Mouse (Mus musculus) midbrain, embryonic 11.5 days (tissue): ENCODE data around the gene Oard1. TPM values are rescaled to one million over a fixed set of nuclear protein-coding genes. Genes with fewer than 3 reads are reported as not detected.
A peak's percentile ranks its signal among the peaks of the same experiment; 100 is the strongest.

Source experiments
- ATAC-seq: fragments of 200-750 bp; cut with Nextera tagmentation; 2 replicates; pipeline ENCODE4 v1.8.0; 2017; ENCODE audit warnings: moderate TSS enrichment, moderate library complexity; ENCODE audit not compliant: low FRiP score
- DNase-seq: peaks from one replicate; pipeline ENCODE4 v3.0.0; 2015; ENCODE audit warnings: low spot score; ENCODE audit errors: missing footprints
- H3K27ac ChIP-seq: fragments of 300-500 bp; sonication (generic); 2 replicates; pipeline ENCODE4 v1.5.1; 2014; ENCODE audit warnings: low read depth, low read length
- H3K27me3 ChIP-seq: fragments of 300-500 bp; sonication (generic); 2 replicates; pipeline ENCODE4 v1.6.1; 2014; ENCODE audit warnings: mild to moderate bottlenecking, low read length, moderate library complexity, mixed read lengths; ENCODE audit not compliant: control insufficient read depth, insufficient read depth
- H3K36me3 ChIP-seq: fragments of 300-500 bp; sonication (generic); 2 replicates; pipeline ENCODE4 v1.6.1; 2014; ENCODE audit warnings: mild to moderate bottlenecking, low read length, moderate library complexity, mixed read lengths; ENCODE audit not compliant: control insufficient read depth, insufficient read depth
- H3K4me1 ChIP-seq: fragments of 300-500 bp; sonication (generic); 2 replicates; pipeline ENCODE4 v1.6.1; 2014; ENCODE audit warnings: low read length; ENCODE audit not compliant: control insufficient read depth, insufficient read depth
- H3K4me2 ChIP-seq: fragments of 300-500 bp; sonication (generic); 2 replicates; pipeline ENCODE4 v1.6.1; 2014; ENCODE audit warnings: mild to moderate bottlenecking, moderate library complexity
- H3K4me3 ChIP-seq: fragments of 300-500 bp; sonication (generic); 2 replicates; pipeline ENCODE4 v1.5.1; 2014; ENCODE audit warnings: low read depth, low read length
- H3K9ac ChIP-seq: fragments of 300-500 bp; sonication (generic); 2 replicates; pipeline ENCODE4 v1.6.1; 2014; ENCODE audit warnings: low read length
- H3K9me3 ChIP-seq: fragments of 300-500 bp; sonication (generic); 2 replicates; pipeline ENCODE4 v1.6.1; 2016; ENCODE audit warnings: low read length; ENCODE audit not compliant: control insufficient read depth
- WGBS: fragments of 180-500 bp; shearing (Covaris S2); extraction: QIAGEN DNeasy Blood & Tissue Kit; methylation state at CpG from one replicate; pipeline ENCODE4 v1.1.7; 2014; 5-methylcytosine and 5-hydroxymethylcytosine counted together
- polyA plus RNA-seq: library from polyadenylated mRNA; unstranded; fragments of >200 nt; fragmentation: Nextera tagmentation; extraction: Ambion mirVana; gene quantifications from 2 replicates; pipeline ENCODE4 v1.2.1, GENCODE M21; 2014

Gene Oard1
- polyA plus RNA-seq, 1 experiment from 2014 or later, result 101 TPM

DNA sequence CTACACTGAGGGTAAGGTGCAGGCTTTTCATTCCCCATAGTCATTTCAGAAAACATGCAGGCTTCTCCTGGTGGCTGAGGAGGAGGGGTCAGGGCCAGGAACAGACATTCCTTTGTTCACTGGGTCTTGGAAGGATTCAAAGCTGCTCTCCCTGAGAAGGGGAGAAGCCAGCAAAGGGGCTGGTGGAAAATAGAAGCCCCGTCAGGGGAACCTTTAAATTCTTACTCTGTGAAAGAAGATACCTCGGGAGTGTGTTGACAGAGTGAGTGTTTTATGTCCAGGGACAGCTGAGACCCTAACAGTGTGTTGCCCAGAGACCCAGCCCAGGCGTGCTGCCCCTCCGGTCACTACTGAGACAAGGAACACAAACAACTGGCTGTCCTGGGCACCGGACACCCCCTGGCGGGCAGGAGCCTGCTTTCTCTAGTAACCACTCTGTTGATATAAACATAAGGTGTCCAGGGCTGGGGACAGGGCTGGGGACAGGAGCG is 27.7 kb downstream of the Oard1 start:
- Histone ChIP-seq H3K27ac (0 out of 2 replicates have a peak overlapping the region, but pooled peaks have one; percentile 0), H3K4me3 (no peak overlapping the region), H3K9me3 (no peaks in the 10 kb centered on the region), H3K4me2 (no peak overlapping the region), H3K27me3 (no peaks in the 10 kb centered on the region), H3K4me1 (peaks cover under 1% of the 10 kb centered on the region; the same call in 1 of the 2 replicates), H3K36me3 (no peaks in the 10 kb centered on the region), H3K9ac (no peak overlapping the region)
- DNase-seq (peak; percentile 85), ATAC-seq (peak; percentile 52; the same call in 1 of the 2 replicates)
- WGBS, result 31% methylated on average over 7 of the region's 7 CpGs

DNA sequence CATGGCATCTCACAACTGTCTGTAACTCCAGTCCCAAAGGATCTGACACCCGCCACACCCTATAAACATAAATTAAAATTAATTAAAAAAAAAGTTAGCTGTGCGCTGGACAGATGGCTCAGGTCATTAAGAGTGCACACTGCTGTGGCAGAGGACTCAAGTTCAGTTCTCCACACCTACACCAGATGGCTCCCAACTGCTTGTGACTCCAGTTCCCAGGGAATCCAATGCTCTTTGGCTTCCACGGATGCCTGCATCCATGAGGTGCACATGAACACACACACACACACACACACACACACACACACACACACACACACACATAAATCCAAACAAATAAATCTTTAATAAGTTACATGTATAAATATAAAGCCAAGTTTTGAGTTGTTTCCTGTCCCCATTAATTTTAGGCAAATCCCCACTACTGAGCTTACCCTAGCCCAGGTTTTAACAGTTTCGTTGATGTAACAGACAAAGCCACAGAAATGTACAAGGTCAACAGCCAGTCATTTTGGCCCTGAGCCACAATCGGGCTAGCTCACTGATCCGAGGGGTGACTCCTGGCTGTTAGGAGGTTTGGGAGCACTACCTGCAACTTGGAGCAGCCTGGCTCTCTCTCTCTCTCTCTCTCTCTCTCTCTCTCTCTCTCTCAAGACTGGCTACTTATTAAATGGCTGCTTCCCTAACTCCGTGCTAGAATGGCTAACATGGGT is 33.1 kb downstream of the Oard1 start:
- no peaks in the 10 kb centered on the region for H3K27me3 ChIP-seq
- H3K4me2 ChIP-seq, result no peak overlapping the region
- H3K9me3 ChIP-seq, result no peaks in the 10 kb centered on the region
- H3K27ac ChIP-seq, result no peak overlapping the region
- no peak overlapping the region for H3K4me3 ChIP-seq
- DNase-seq (no peak), ATAC-seq (no peak)
- no peaks in the 10 kb centered on the region for H3K4me1 ChIP-seq
- 83% methylated on average over 7 of the region's 7 CpGs for WGBS
- H3K9ac ChIP-seq, result no peak overlapping the region
- H3K36me3 ChIP-seq, result no peaks in the 10 kb centered on the region

DNA sequence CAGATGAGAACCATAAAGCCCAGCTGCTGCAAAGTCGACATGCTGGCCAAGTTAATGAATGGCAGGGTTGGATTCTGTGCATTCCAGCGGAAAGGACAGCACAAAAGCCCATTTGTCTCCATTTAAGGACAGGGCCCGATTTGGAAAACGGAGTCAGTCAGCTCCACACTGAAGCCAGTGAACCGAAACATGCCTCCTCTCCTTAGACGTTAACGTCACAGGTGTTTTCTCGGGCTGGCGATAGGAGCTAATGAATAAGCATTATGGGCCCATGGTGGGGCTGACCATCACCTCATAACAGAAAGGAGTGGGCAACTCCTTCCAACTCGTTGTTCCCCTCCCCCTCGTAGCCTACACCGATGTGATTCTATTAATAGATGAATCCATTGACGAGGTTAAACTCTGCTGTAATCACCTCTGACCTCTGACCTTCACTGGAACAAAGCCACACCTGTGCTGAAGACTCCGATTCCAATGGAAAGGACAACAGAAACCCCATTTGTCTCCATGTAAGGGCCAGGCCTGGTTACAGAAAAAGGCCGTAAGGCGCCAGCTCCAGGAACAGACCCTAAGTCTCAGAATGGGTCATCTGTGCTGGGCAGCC is 33.8 kb downstream of the Oard1 start:
- H3K4me3 ChIP-seq, result no peak overlapping the region
- DNase-seq (no peak), ATAC-seq (no peak)
- H3K9me3 ChIP-seq, result no peaks in the 10 kb centered on the region
- 66% methylated on average over 16 of the region's 16 CpGs for WGBS
- no peak overlapping the region for H3K27ac ChIP-seq
- H3K4me2 ChIP-seq, result no peak overlapping the region
- H3K27me3 ChIP-seq, result no peaks in the 10 kb centered on the region
- H3K9ac ChIP-seq, result no peak overlapping the region
- H3K36me3 ChIP-seq, result no peaks in the 10 kb centered on the region
- no peaks in the 10 kb centered on the region for H3K4me1 ChIP-seq

DNA sequence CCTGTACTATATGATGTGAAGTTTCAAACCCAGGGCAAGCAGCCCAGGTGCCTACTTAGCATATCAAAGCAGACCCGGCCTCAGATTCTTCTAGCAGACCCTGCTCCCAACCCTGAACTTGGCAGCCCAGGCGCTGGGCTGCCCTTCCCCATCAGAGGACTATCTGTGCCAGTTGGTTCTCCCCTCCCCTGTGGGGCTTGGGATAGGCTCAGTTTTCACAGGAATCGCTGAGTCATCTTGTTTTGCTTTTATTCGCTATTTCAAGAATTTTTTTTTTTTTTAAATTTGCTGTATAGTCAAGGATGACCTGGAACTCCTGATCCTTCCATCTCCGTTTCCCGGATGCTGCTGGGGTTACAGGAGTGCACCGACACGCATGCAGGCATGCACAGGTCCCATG is 37.9 kb downstream of the Oard1 start:
- no peaks in the 10 kb centered on the region for H3K27me3 ChIP-seq
- H3K4me1 ChIP-seq, result no peaks in the 10 kb centered on the region
- no peak overlapping the region for H3K27ac ChIP-seq
- H3K4me3 ChIP-seq, result no peak overlapping the region
- H3K4me2 ChIP-seq, result no peak overlapping the region
- DNase-seq, result no peak
- H3K9me3 ChIP-seq, result no peaks in the 10 kb centered on the region
- H3K9ac ChIP-seq, result no peak overlapping the region
- H3K36me3 ChIP-seq, result no peaks in the 10 kb centered on the region
- WGBS, result 77% methylated on average over 8 of the region's 8 CpGs
- no peak for ATAC-seq

DNA sequence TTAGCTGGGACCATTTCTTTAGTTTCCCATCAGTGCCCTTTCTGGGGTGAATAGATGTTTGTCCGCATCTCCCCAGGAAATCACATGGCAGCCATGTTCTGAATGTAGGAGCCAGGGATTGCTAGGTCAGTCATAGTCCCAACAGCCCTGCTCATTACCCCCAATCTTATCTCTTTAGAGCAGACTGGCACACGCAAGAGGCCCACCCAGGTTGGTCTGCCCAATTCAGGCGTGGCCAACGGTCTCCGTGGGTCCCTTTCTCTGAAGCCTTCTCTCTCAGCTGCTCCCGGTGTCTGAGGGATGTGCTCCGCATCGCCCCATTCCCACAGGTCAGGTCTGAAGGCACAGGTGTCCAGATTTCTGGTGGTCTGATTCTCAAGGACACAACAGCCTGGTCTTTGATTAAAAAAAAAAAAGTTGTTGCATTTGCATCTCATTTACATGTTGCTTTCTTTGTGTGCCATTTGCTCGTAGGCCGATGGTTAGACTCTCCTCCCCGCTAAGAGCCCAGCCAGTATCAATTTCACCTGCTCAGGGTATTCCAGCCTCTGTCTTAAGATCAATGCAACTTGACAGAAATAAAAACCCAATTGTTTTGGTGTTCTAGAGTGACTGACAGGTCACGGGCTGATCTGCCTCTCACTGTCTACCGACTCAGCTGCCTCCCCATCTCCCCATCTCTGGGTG is 41.0 kb downstream of the Oard1 start:
- whole genome bisulfite sequencing, result 86% methylated on average over 13 of the region's 13 CpGs
- DNase-seq (no peak), ATAC-seq (no peak)
- H3K27ac ChIP-seq, result no peak overlapping the region
- H3K27me3 ChIP-seq, result no peaks in the 10 kb centered on the region
- no peak overlapping the region for H3K9ac ChIP-seq
- H3K4me1 ChIP-seq, result no peaks in the 10 kb centered on the region
- H3K4me2 ChIP-seq, result no peak overlapping the region
- no peaks in the 10 kb centered on the region for H3K36me3 ChIP-seq
- no peak overlapping the region for H3K4me3 ChIP-seq
- H3K9me3 ChIP-seq, result no peaks in the 10 kb centered on the region

DNA sequence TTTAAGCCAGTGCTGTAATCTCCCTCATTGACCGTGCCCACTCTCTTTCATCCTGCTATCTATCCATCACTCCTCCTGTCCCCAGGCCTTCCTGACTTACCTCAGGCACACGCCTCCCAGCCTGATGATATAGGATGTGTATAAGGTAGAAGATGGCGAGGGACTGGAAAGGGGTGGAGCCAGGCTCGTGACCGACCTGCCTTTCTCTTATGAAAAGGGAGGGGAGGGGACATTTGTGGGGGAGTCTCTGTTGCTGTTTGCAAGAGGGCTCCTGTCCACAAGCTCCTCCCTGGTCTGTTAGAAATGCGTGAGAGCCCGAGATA is 41.5 kb downstream of the Oard1 start, which contains the start of gene Tspo2:
Tspo2 (minus strand) TSS at position 170 of the 323 bp plus-strand sequence.
- no peaks in the 10 kb centered on the region for H3K36me3 ChIP-seq
- no peaks in the 10 kb centered on the region for H3K4me1 ChIP-seq
- no peaks in the 10 kb centered on the region for H3K27me3 ChIP-seq
- no peak within 1 kb of the TSS for H3K27ac ChIP-seq
- DNase-seq, result no peak
- ATAC-seq, result no peak
- H3K9me3 ChIP-seq, result no peaks in the 10 kb centered on the region
- H3K4me3 ChIP-seq, result no peak within 1 kb of the TSS
- H3K4me2 ChIP-seq, result no peak within 1 kb of the TSS
- WGBS, result 78% methylated on average over 7 of the region's 7 CpGs
- H3K9ac ChIP-seq, result no peak within 1 kb of the TSS

DNA sequence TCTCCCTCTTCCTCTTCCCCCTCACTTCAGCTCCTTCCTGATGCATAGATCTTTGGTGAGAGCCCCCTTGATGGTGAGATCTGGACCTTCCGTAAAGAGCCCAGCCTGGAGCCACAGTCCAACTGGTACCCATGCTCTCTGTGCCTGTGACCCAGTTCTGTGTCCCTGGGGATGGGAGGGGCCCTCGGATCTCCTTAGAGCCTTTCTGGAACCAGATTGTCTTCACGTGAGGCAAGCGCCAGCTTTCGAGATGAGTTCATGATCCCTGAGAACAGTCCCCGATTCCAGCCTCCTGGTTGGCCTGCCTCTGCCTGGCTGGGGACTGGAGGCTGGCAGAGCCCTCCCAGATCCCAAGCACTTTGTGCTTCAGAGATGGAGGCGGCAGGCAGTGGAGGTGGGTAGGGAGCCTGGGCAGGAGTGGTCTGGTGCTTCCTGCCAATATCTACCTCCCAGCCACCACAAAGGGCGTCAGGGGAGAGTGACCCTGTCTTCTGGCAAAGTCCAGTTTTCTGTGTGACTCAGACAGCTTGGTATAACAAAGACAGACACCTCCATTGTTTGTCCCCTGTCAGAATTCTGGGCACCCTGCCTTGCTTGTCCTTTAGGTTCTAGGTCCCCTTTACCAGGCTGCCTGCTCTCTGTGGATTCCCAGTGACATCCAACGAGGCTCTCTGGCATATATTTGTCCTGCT is 42.1 kb downstream of the Oard1 start:
- Histone ChIP-seq H3K9ac (no peak overlapping the region), H3K4me3 (no peak overlapping the region), H3K27me3 (no peaks in the 10 kb centered on the region), H3K36me3 (no peaks in the 10 kb centered on the region), H3K4me2 (no peak overlapping the region), H3K4me1 (no peaks in the 10 kb centered on the region), H3K9me3 (no peaks in the 10 kb centered on the region), H3K27ac (no peak overlapping the region)
- DNase-seq, result no peak
- 74% methylated on average over 9 of the region's 9 CpGs for WGBS
- no peak for ATAC-seq

DNA sequence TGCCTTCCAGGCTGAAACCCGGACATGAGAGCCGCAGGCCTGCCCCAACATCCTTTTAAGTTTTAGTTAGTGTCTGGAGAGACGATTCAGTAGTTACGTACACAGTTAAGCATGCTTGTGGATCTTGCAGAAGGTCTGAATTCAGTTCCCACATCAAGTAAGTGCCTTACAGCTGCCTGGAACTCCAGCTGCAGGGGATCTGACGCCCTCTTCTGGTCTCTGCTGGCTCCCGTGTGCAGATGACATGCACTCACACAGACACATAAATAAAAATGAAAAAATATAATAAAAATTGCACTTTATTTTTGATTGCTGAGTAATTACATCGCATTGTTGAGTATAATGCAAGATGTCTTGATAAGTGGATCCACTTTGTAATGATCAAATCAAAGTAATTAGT is 43.7 kb downstream of the Oard1 start:
- Histone ChIP-seq H3K27ac (no peak overlapping the region), H3K27me3 (no peaks in the 10 kb centered on the region), H3K4me1 (no peaks in the 10 kb centered on the region), H3K36me3 (no peaks in the 10 kb centered on the region), H3K9me3 (no peaks in the 10 kb centered on the region), H3K9ac (no peak overlapping the region), H3K4me2 (no peak overlapping the region), H3K4me3 (no peak overlapping the region)
- DNase-seq (peak; percentile 74), ATAC-seq (no peak)
- 78% methylated on average over 7 of the region's 7 CpGs for WGBS

DNA sequence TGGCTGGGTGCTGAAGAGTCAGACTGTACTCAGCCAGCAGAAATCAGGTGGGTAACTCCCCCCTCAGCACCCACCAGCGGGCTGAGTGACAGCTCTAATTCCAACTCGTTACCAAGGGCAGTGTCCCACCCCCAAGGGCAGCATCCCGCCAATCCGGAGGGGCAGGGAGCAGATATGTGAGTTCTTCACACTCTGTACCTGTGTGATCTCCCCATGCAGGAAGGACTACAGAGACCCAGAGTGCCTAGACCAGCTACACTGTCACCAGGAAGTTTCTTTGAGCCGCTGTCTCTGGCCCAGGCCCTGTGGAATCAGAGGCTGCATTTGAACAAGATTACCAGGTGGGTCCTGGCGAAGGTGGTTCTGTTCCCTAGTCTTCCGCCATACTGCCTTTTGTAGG is 44.4 kb downstream of the Oard1 start:
- no peaks in the 10 kb centered on the region for H3K27me3 ChIP-seq
- no peak overlapping the region for H3K27ac ChIP-seq
- no peaks in the 10 kb centered on the region for H3K36me3 ChIP-seq
- no peaks in the 10 kb centered on the region for H3K9me3 ChIP-seq
- DNase-seq, result no peak
- H3K4me2 ChIP-seq, result no peak overlapping the region
- H3K4me1 ChIP-seq, result no peaks in the 10 kb centered on the region
- no peak overlapping the region for H3K9ac ChIP-seq
- ATAC-seq, result no peak
- WGBS, result 54% methylated on average over 7 of the region's 7 CpGs
- no peak overlapping the region for H3K4me3 ChIP-seq
